Mouse (Mus musculus) hindbrain, embryonic 12.5 days (tissue): ENCODE results near the gene R3hdm2. TPM values are rescaled to one million over a fixed set of nuclear protein-coding genes. Genes with fewer than 3 reads are reported as not detected.

Experiments
- ATAC-seq: fragments of 200-750 bp; cut with Nextera tagmentation; 2 replicates; pipeline ENCODE4 v1.8.0; 2017; ENCODE audit warnings: moderate TSS enrichment; ENCODE audit not compliant: low FRiP score
- H3K27ac ChIP-seq: fragments of 300-500 bp; sonication (generic); 2 replicates; pipeline ENCODE4 v1.5.1; 2016; ENCODE audit warnings: mild to moderate bottlenecking
- H3K27me3 ChIP-seq: fragments of 300-500 bp; sonication (generic); 2 replicates; pipeline ENCODE4 v1.6.1; 2016; ENCODE audit warnings: mild to moderate bottlenecking
- H3K36me3 ChIP-seq: fragments of 300-500 bp; sonication (generic); 2 replicates; pipeline ENCODE4 v1.6.1; 2016; ENCODE audit warnings: mild to moderate bottlenecking
- H3K4me1 ChIP-seq: fragments of 300-500 bp; sonication (generic); 2 replicates; pipeline ENCODE4 v1.6.1; 2016
- H3K4me2 ChIP-seq: fragments of 300-500 bp; sonication (generic); replicated peaks from 2 replicates; pipeline ENCODE4 v1.6.1; 2016; ENCODE audit warnings: mild to moderate bottlenecking
- H3K4me3 ChIP-seq: fragments of 300-500 bp; sonication (generic); 2 replicates; pipeline ENCODE4 v1.5.1; 2016; ENCODE audit warnings: mild to moderate bottlenecking
- H3K9ac ChIP-seq: fragments of 300-500 bp; sonication (generic); 2 replicates; pipeline ENCODE4 v1.6.1; 2016; ENCODE audit warnings: mild to moderate bottlenecking, moderate library complexity
- H3K9me3 ChIP-seq: fragments of 300-500 bp; sonication (generic); replicated peaks from 2 replicates; pipeline ENCODE4 v1.6.1; 2016; ENCODE audit warnings: mild to moderate bottlenecking
- WGBS: fragments of 180-500 bp; shearing (Covaris S2); methylation state at CpG from one replicate; pipeline ENCODE4 v1.1.7; 2016; 5-methylcytosine and 5-hydroxymethylcytosine counted together
- polyA plus RNA-seq: library from polyadenylated mRNA; unstranded; fragments of >200 nt; fragmentation: Nextera tagmentation; extraction: Ambion mirVana; gene quantifications from 2 replicates; pipeline ENCODE4 v1.2.1, GENCODE M21; 2016

R3hdm2 gene
- polyA plus RNA-seq = 39.1 and 41.4 TPM in 2 replicates

GRCm38 (mm10) chr10:127380251-127380691 is at the start of gene R3hdm2:
Gene R3hdm2, plus strand, starts transcription at chr10:127380327.
- H3K27ac ChIP-seq = peak within 1 kb of the TSS; percentile 95
- H3K9ac ChIP-seq = peak within 1 kb of the TSS; percentile 77
- no peaks in the 10 kb centered on the region for H3K36me3 ChIP-seq
- H3K4me1 ChIP-seq = peaks cover 9% of the 10 kb centered on the region
- WGBS = under 1% methylated on average over 52 of the region's 53 CpGs
- H3K27me3 ChIP-seq = no peaks in the 10 kb centered on the region
- H3K4me2 ChIP-seq = peak within 1 kb of the TSS; percentile 81
- H3K4me3 ChIP-seq = peak within 1 kb of the TSS; percentile 68
- peak; percentile 96 for ATAC-seq
- H3K9me3 ChIP-seq = no peaks in the 10 kb centered on the region

- 32% methylated on average over 31 of the region's 31 CpGs for WGBS
- 0 out of 2 replicates have a peak, but pooled peaks have one; percentile 24 for ATAC-seq
- Histone ChIP-seq H3K9ac (peak overlapping the region; percentile 32; the same call in 1 of the 2 replicates), H3K4me3 (peak overlapping the region; percentile 16; the same call in 1 of the 2 replicates), H3K27ac (no peak overlapping the region), H3K36me3 (no peaks in the 10 kb centered on the region), H3K4me1 (peaks cover 3% of the 10 kb centered on the region; the same call in 1 of the 2 replicates), H3K27me3 (peaks cover 48% of the 10 kb centered on the region), H3K9me3 (no peaks in the 10 kb centered on the region), H3K4me2 (peak overlapping the region; percentile 46)
These were observed 47.8 kb upstream of the R3hdm2 start for GRCm38 (mm10) chr10:127332211-127332874.

DNA sequence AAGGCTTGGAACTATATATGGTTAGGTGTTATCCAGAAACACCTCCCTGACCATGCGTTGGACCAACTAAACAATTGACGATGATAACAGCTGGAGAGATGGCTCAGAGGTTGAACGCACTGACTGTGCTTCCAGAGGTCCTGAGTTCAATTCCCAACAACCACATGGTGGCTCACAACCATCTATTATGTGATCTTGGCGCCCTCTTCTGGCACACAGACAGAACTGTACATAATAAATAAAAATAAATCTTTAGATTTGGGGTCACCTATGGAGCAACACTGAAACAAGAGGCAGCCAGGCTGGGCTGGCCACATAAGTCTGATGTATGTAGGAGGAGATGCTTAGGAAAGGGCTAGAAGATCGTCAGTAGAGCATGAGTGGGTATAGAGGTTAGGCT is 47.0 kb upstream of the R3hdm2 start:
- Histone ChIP-seq H3K36me3 (no peaks in the 10 kb centered on the region), H3K9ac (no peak overlapping the region), H3K4me3 (no peak overlapping the region), H3K27me3 (peaks cover 47% of the 10 kb centered on the region), H3K9me3 (no peaks in the 10 kb centered on the region), H3K4me2 (no peak overlapping the region), H3K4me1 (peaks cover 5% of the 10 kb centered on the region; the same call in 1 of the 2 replicates), H3K27ac (no peak overlapping the region)
- WGBS = 65% methylated on average over 5 of the region's 5 CpGs
- no peak for ATAC-seq

GRCm38 (mm10) chr10:127335271-127335670 is 44.9 kb upstream of the R3hdm2 start:
- no peak overlapping the region for H3K4me2 ChIP-seq
- H3K36me3 ChIP-seq = no peaks in the 10 kb centered on the region
- peaks cover 19% of the 10 kb centered on the region for H3K4me1 ChIP-seq
- no peak overlapping the region for H3K9ac ChIP-seq
- H3K27me3 ChIP-seq = peaks cover 37% of the 10 kb centered on the region
- no peak overlapping the region for H3K4me3 ChIP-seq
- WGBS = 60% methylated on average over 1 of the region's 1 CpGs
- H3K27ac ChIP-seq = no peak overlapping the region
- H3K9me3 ChIP-seq = no peaks in the 10 kb centered on the region
- no peak for ATAC-seq

GRCm38 (mm10) chr10:127336952-127337351 is 43.2 kb upstream of the R3hdm2 start:
- Histone ChIP-seq H3K4me1 (peaks cover 34% of the 10 kb centered on the region), H3K27ac (no peak overlapping the region), H3K9me3 (no peaks in the 10 kb centered on the region), H3K9ac (no peak overlapping the region), H3K36me3 (no peaks in the 10 kb centered on the region), H3K27me3 (peaks cover 41% of the 10 kb centered on the region), H3K4me2 (no peak overlapping the region), H3K4me3 (no peak overlapping the region)
- ATAC-seq = no peak
- 64% methylated on average over 5 of the region's 5 CpGs for WGBS

DNA sequence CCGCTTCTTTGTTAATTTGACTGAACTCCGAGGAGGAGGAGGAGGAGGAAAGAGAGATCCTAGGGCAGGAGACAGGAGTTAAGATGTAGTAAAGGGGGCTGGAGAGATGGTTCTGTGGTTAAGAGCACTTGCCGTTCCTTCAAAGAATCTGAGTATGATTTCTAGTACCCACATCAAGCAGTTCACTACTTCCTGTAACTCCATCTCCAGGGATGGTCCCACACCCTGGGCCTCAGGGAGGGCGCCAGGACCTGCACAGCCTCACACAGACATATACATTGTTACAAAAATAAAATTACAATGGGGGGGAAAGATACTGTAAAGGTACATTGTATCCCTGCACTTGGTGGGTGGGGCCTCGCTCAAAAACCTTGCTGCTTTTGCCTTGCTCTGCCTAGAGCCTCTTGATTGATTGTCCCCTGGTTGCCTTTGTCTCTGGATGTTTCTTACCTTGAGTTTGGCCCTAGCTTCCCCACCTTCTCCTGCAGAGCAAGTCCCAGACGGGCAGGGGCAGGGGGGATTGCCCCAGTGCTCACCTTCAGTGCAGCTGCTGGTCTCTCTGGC is 42.5 kb upstream of the R3hdm2 start:
- ATAC-seq = no peak
- no peaks in the 10 kb centered on the region for H3K9me3 ChIP-seq
- H3K4me2 ChIP-seq = no peak overlapping the region
- peaks cover 38% of the 10 kb centered on the region for H3K27me3 ChIP-seq
- no peak overlapping the region; the same call in 1 of the 2 replicates for H3K27ac ChIP-seq
- H3K4me1 ChIP-seq = peaks cover 37% of the 10 kb centered on the region
- WGBS = 82% methylated on average over 6 of the region's 6 CpGs
- H3K9ac ChIP-seq = no peak overlapping the region
- no peaks in the 10 kb centered on the region for H3K36me3 ChIP-seq
- H3K4me3 ChIP-seq = no peak overlapping the region

GRCm38 (mm10) chr10:127338930-127339682 is 41.0 kb upstream of the R3hdm2 start:
- peak overlapping the region; percentile 48; the same call in 1 of the 2 replicates for H3K27ac ChIP-seq

DNA sequence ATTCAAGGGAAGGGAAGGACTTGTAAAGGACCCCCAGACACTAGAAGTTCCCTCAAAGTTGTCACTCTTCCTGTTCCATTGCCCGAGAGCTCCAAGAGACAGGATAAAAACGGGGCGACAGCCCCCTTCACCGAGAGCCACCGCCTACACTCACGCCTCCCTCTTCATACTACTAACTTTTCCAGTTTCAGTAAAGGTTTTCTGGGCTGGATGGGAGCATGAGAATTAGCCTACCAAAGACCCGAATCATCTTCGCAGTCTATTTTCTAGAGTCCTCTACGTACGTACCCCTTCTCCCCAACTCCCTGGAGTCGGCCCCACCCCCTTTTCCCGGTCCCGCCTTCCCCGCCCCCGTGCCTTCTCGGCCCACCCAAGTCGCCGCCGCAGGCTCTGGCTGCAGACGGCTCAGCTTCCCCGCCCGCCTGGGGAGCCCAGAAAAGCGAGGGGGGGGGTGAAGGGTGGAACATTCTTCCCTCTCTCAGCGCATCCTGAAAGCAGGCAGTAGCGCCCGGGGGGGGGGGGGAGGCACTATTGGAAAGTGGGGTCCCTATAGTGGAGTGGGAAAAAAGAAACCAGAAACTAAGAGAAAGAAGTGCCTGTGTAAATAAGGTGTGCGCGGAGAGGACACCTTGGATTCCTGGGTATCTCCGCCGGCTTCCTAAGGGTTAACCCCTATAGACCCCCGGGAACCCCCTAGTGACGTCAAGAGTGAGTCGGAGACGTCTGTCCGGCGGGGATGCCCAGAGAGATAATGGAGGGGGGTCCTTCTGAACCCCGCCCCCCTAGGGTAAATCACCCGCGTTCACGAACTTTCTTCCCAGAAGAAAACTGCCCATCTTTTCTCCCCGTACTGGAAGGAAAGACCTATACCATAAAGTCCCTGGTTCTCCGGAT is 40.2 kb upstream of the R3hdm2 start:
- ATAC-seq = peak; percentile 20
- H3K27me3 ChIP-seq = peaks cover 38% of the 10 kb centered on the region
- WGBS = 1% methylated on average over 42 of the region's 42 CpGs

More at GRCm38 (mm10) chr10:127338930-127339682, 41.0 kb upstream of the R3hdm2 start:
- Histone ChIP-seq H3K4me1 (peaks cover 37% of the 10 kb centered on the region), H3K9ac (peak overlapping the region; percentile 39; the same call in 1 of the 2 replicates), H3K36me3 (no peaks in the 10 kb centered on the region), H3K4me3 (peak overlapping the region; percentile 40), H3K27me3 (peaks cover 38% of the 10 kb centered on the region), H3K4me2 (peak overlapping the region; percentile 66), H3K9me3 (no peaks in the 10 kb centered on the region)
- ATAC-seq = peak; percentile 72
- WGBS = under 1% methylated on average over 31 of the region's 31 CpGs

GRCm38 (mm10) chr10:127340577-127341359 is 39.4 kb upstream of the R3hdm2 start:
- peak overlapping the region; percentile 71 for H3K27ac ChIP-seq
- H3K4me2 ChIP-seq = peak overlapping the region; percentile 66
- peaks cover 37% of the 10 kb centered on the region for H3K4me1 ChIP-seq
- H3K36me3 ChIP-seq = no peaks in the 10 kb centered on the region
- H3K9ac ChIP-seq = peak overlapping the region; percentile 51
- H3K4me3 ChIP-seq = peak overlapping the region; percentile 40
- no peaks in the 10 kb centered on the region for H3K9me3 ChIP-seq
- H3K27me3 ChIP-seq = peaks cover 38% of the 10 kb centered on the region
- under 1% methylated on average over 27 of the region's 27 CpGs for WGBS
- ATAC-seq = no peak

More for the DNA sequence above, 40.2 kb upstream of the R3hdm2 start:
- H3K9me3 ChIP-seq = no peaks in the 10 kb centered on the region
- H3K4me2 ChIP-seq = peak overlapping the region; percentile 66
- peak overlapping the region; percentile 40 for H3K4me3 ChIP-seq
- peak overlapping the region; percentile 71; the same call in 1 of the 2 replicates for H3K27ac ChIP-seq
- peaks cover 37% of the 10 kb centered on the region for H3K4me1 ChIP-seq
- H3K9ac ChIP-seq = peak overlapping the region; percentile 51
- no peaks in the 10 kb centered on the region for H3K36me3 ChIP-seq

- 0% methylated on average over 2 of the region's 11 CpGs for WGBS
- H3K9me3 ChIP-seq = no peaks in the 10 kb centered on the region
- H3K4me3 ChIP-seq = peak overlapping the region; percentile 40
- H3K27ac ChIP-seq = peak overlapping the region; percentile 48; the same call in 1 of the 2 replicates
- H3K9ac ChIP-seq = peak overlapping the region; percentile 8; the same call in 1 of the 2 replicates
- peak overlapping the region; percentile 66 for H3K4me2 ChIP-seq
- peaks cover 37% of the 10 kb centered on the region for H3K4me1 ChIP-seq
- no peak for ATAC-seq
- H3K27me3 ChIP-seq = peaks cover 38% of the 10 kb centered on the region
- no peaks in the 10 kb centered on the region for H3K36me3 ChIP-seq
These were observed 38.8 kb upstream of the R3hdm2 start for GRCm38 (mm10) chr10:127341360-127341690.
